Mouse (Mus musculus) layer of hippocampus, adult 9-11 months (tissue): ENCODE measurements at regions not wholly inside any gene's neighbourhood (a gene's known extent, or its start where the extent isn't known, plus 50 kb on each side); places are given as distances from the start of the nearest gene placed in this dataset.
A peak's percentile ranks its signal among the peaks of the same experiment; 100 is the strongest.

Experiments used
- DNase-seq: peaks from one replicate; pipeline ENCODE4 v3.0.0; 2022

GRCm38 (mm10) chr2:30717566-30718328 lies 85.7 kb downstream of the 1700001O22Rik start:
- no peak for DNase-seq

- DNase-seq, result no peak
Measured at GRCm38 (mm10) chr2:30716580-30717565, 86.6 kb downstream of the 1700001O22Rik start.

- no peak for DNase-seq
Measured at GRCm38 (mm10) chr2:30715720-30716310, 87.6 kb downstream of the 1700001O22Rik start.

GRCm38 (mm10) chr2:30713535-30713934 lies 89.9 kb downstream of the 1700001O22Rik start:
- no peak for DNase-seq

GRCm38 (mm10) chr2:30712841-30713401 lies 90.5 kb downstream of the 1700001O22Rik start:
- no peak for DNase-seq

GRCm38 (mm10) chr2:30711853-30712498 lies 91.5 kb downstream of the 1700001O22Rik start:
- DNase-seq, result peak; percentile 94

- no peak for DNase-seq
Measured at GRCm38 (mm10) chr2:30711476-30711852, 92.0 kb downstream of the 1700001O22Rik start.

- no peak for DNase-seq
Measured at GRCm38 (mm10) chr2:30710895-30711294, 92.6 kb downstream of the 1700001O22Rik start.

- no peak for DNase-seq
Measured at GRCm38 (mm10) chr2:30709386-30709884, 94.0 kb downstream of the 1700001O22Rik start.

GRCm38 (mm10) chr2:30708762-30709385 lies 94.6 kb downstream of the 1700001O22Rik start:
- no peak for DNase-seq

- DNase-seq, result no peak
Measured at GRCm38 (mm10) chr2:30708001-30708683, 95.3 kb downstream of the 1700001O22Rik start.

GRCm38 (mm10) chr2:30707099-30708000 lies 96.1 kb downstream of the 1700001O22Rik start:
- no peak for DNase-seq

- DNase-seq, result no peak
Measured at GRCm38 (mm10) chr2:30706036-30706435, 97.4 kb downstream of the 1700001O22Rik start.

- no peak for DNase-seq
Measured at GRCm38 (mm10) chr2:30703308-30703707, 100.2 kb downstream of the 1700001O22Rik start.

GRCm38 (mm10) chr2:30702711-30703110 lies 100.8 kb downstream of the 1700001O22Rik start:
- no peak for DNase-seq

- no peak for DNase-seq
Measured at GRCm38 (mm10) chr2:30700890-30701289, 102.6 kb downstream of the 1700001O22Rik start.

GRCm38 (mm10) chr2:30700471-30700870 lies 103.0 kb downstream of the 1700001O22Rik start:
- no peak for DNase-seq

GRCm38 (mm10) chr2:30699797-30700454 lies 103.5 kb downstream of the 1700001O22Rik start:
- DNase-seq, result peak; percentile 92
